Mouse (Mus musculus) liver, embryonic 14.5 days (tissue): Measurements from ENCODE around the gene 4930469K13Rik.

Experiments
- CTCF ChIP-seq: IDR thresholded peaks from 2 replicates; pipeline ENCODE4 v1.5.1; 2016; ENCODE audit warnings: antibody characterized with exemption, low read depth, control low read depth
- EP300 ChIP-seq: IDR thresholded peaks from 2 replicates; pipeline ENCODE4 v1.6.1; 2016; ENCODE audit warnings: antibody characterized with exemption, low read depth

- TF ChIP-seq CTCF (peak; percentile 15; the same call in 1 of the 2 replicates), EP300 (no peak)
Observed at GRCm38 (mm10) chr11:33993496-33993895, 104.9 kb downstream of the 4930469K13Rik start.
